Mouse (Mus musculus): ENCODE measurements around the gene Myrip. TPM values are rescaled to one million over a fixed set of nuclear protein-coding genes. Genes with fewer than 3 reads are reported as not detected.
"Not testable (repeated sequence)": the region's sequence is repeated elsewhere in the genome, so short reads cannot be mapped to it uniquely, and the experiment has no call there.

The Myrip gene
- total RNA-seq, 1 experiment from 2014 or later = not detected

- ATAC-seq (replicated peaks in 1 of 2; ENCODE audit: insufficient read depth in 1 of 2, low FRiP score in 2 of 2, low TSS enrichment in 1 of 2, low read depth in 1 of 2, poor library complexity in 2 of 2, severe bottlenecking in 2 of 2) = peak in 1 of 2 experiments; percentile 57; a peak in 2 of 4 replicates
These were observed 59.3 kb downstream of the Myrip start for GRCm38 (mm10) chr9:120360397-120361177.

GRCm38 (mm10) chr9:120361656-120362055 lies 60.3 kb downstream of the Myrip start:
- no peak for ATAC-seq (replicated peaks in 1 of 2; ENCODE audit: insufficient read depth in 1 of 2, low FRiP score in 2 of 2, low TSS enrichment in 1 of 2, low read depth in 1 of 2, poor library complexity in 2 of 2, severe bottlenecking in 2 of 2)

GRCm38 (mm10) chr9:120362684-120363083 lies 61.4 kb downstream of the Myrip start:
- no peak for ATAC-seq (replicated peaks in 1 of 2; ENCODE audit: insufficient read depth in 1 of 2, low FRiP score in 2 of 2, low TSS enrichment in 1 of 2, low read depth in 1 of 2, poor library complexity in 2 of 2, severe bottlenecking in 2 of 2)

DNA sequence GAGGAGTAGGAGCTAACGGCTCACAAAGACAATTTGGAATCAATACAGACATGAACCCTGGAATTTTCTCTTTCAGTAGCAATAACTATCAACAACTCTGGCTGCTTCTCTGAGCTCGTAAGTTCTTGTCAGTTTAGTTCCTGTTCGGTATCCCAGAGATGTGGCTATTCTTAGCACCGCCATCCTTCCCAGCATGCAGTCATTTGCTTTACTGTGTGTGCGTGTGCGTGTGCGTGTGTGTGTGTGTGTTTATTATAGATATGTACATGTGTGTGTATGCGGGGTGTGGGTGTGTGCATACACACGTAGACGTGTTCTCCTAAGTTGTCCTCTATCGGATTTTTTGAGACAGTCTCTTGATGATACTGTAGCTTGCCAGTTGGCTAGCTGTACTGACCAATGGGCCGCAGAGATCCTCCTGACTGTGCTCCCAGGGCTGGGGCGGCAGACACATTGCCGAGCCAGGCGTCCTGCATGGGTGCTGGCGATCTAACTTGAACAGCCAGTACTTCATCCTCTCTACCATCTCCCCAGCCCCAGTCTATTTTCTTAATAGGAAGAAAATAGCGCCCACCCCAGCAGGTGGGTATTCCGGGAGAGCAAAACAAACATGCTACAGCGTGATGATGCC lies 63.5 kb downstream of the Myrip start:
- no peak for ATAC-seq (replicated peaks in 1 of 2; ENCODE audit: insufficient read depth in 1 of 2, low FRiP score in 2 of 2, low TSS enrichment in 1 of 2, low read depth in 1 of 2, poor library complexity in 2 of 2, severe bottlenecking in 2 of 2)

GRCm38 (mm10) chr9:120367526-120367925 lies 66.2 kb downstream of the Myrip start:
- no peak for ATAC-seq (replicated peaks in 1 of 2; ENCODE audit: insufficient read depth in 1 of 2, low FRiP score in 2 of 2, low TSS enrichment in 1 of 2, low read depth in 1 of 2, poor library complexity in 2 of 2, severe bottlenecking in 2 of 2)

DNA sequence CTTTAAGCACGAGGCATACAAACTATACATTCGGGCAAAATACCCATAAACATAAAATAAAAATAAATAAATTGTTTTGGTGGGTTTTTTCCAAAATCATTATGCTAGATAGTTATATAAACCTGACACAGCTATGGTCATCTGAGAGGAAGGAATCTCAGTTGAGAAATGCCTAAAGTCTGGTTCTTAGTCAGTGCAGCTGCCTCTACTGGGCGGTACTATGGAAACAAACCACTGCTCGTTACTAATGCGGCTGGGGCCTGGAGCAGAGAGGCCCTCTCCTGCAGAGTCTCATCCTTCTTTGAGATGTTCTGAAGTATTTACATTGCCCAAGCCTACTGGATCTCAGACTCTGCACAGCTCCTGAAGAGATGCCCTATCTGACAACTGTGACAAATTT lies 70.3 kb downstream of the Myrip start:
- no peak for ATAC-seq (replicated peaks in 1 of 2; ENCODE audit: insufficient read depth in 1 of 2, low FRiP score in 2 of 2, low TSS enrichment in 1 of 2, low read depth in 1 of 2, poor library complexity in 2 of 2, severe bottlenecking in 2 of 2)

GRCm38 (mm10) chr9:120372347-120372746 lies 71.0 kb downstream of the Myrip start:
- ATAC-seq (replicated peaks in 1 of 2; ENCODE audit: insufficient read depth in 1 of 2, low FRiP score in 2 of 2, low TSS enrichment in 1 of 2, low read depth in 1 of 2, poor library complexity in 2 of 2, severe bottlenecking in 2 of 2) = no peak

DNA sequence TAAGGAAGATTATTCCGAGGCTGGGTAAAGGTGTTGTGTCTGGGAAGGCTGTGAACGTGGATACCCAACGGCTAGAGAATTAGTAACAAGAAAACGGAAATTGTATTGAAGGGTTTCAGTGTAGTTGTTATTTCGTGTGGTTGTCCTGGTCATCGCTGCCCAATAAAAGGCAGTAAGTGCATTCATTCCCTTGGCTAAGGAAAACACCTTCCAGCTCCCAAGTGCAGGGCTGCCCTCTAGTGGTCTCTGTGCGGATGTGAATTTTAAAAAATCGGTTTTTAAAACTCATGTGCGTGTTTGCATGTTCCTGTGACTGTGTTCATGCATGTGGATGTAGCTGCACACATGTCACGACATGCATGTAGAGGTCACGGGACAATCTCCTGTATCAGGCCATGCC lies 76.4 kb downstream of the Myrip start:
- peak; percentile 37 to 48; a peak in 1 of 4 replicates for ATAC-seq (replicated peaks in 1 of 2; ENCODE audit: insufficient read depth in 1 of 2, low FRiP score in 2 of 2, low TSS enrichment in 1 of 2, low read depth in 1 of 2, poor library complexity in 2 of 2, severe bottlenecking in 2 of 2)

GRCm38 (mm10) chr9:120395188-120395587 lies 93.9 kb downstream of the Myrip start:
- no peak for ATAC-seq (replicated peaks in 1 of 2; ENCODE audit: insufficient read depth in 1 of 2, low FRiP score in 2 of 2, low TSS enrichment in 1 of 2, low read depth in 1 of 2, poor library complexity in 2 of 2, severe bottlenecking in 2 of 2)

- no peak for ATAC-seq (replicated peaks in 1 of 2; ENCODE audit: insufficient read depth in 1 of 2, low FRiP score in 2 of 2, low TSS enrichment in 1 of 2, low read depth in 1 of 2, poor library complexity in 2 of 2, severe bottlenecking in 2 of 2)
These were observed 95.4 kb downstream of the Myrip start for GRCm38 (mm10) chr9:120396579-120397185.

DNA sequence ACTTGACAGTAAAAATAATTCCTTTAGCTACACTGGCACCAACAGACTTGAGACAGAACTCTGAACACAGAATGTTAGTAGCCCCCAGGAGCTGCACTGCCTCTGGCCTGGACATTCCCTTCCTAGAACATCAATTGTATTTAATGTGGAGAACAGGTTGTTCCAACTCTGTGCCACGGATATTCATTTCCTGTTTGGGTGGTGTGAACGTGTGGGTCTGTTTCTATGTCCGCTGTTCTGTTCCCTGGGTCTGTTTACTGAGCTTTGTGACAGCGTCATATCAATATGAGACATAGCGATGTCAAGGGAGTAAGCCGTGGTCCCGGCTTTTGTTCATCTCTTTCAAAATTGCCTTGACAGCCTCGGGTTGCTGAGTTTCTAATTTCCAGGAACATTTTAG lies 97.0 kb downstream of the Myrip start:
- ATAC-seq (replicated peaks in 1 of 2; ENCODE audit: insufficient read depth in 1 of 2, low FRiP score in 2 of 2, low TSS enrichment in 1 of 2, low read depth in 1 of 2, poor library complexity in 2 of 2, severe bottlenecking in 2 of 2) = no peak

GRCm38 (mm10) chr9:120399537-120399936 lies 98.2 kb downstream of the Myrip start:
- not testable (repeated sequence) for ATAC-seq (replicated peaks in 1 of 2; ENCODE audit: insufficient read depth in 1 of 2, low FRiP score in 2 of 2, low TSS enrichment in 1 of 2, low read depth in 1 of 2, poor library complexity in 2 of 2, severe bottlenecking in 2 of 2)

- no peak for ATAC-seq (replicated peaks in 1 of 2; ENCODE audit: insufficient read depth in 1 of 2, low FRiP score in 2 of 2, low TSS enrichment in 1 of 2, low read depth in 1 of 2, poor library complexity in 2 of 2, severe bottlenecking in 2 of 2)
These were observed 101.1 kb downstream of the Myrip start for GRCm38 (mm10) chr9:120402368-120402767.

DNA sequence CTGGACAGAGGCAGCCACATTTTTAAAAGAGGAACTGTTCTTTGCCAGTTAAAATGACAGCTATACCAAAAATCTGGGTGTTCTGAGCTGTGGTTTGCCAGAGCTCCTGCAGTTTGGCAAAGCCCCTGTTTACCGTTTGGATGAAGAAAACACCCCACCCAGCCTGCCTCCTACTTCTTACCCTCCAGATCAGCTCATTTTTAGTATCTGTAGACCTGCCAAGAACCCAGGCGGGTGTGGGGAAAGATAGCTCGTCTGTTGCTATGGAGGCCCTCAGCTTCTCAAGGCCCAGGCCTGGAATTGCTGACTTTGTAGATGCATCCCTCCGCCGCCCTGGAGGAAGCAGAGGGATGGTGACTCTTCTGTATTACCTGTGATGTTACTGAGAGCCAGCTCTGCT lies 102.3 kb downstream of the Myrip start:
- peak in 1 of 2 experiments; percentile 27; a peak in 1 of 4 replicates for ATAC-seq (replicated peaks in 1 of 2; ENCODE audit: insufficient read depth in 1 of 2, low FRiP score in 2 of 2, low TSS enrichment in 1 of 2, low read depth in 1 of 2, poor library complexity in 2 of 2, severe bottlenecking in 2 of 2)

DNA sequence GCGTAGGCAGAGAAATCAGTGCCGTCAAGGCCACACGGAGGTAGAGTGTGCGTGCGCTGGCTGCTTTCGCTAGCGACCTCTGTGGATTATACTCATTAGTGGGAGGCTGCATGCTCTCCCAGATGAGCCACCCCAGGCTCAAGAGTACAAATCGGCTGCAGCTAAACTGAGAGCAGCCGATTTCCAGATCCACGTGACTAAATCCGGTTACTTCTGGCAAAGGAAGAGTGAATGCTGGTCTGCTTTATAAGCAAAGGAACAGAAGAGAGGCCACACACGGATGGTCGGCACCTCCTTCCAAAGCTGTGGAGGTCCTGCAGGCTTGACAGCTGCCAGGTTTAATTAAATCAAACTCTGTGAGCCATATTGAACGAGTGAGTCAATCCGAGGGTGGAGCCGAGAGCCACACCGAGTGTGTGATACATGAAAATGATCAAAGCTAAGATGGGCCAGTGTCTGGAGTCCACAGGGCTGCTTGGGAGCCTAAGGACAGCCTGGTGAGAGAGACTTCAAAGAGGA lies 108.4 kb downstream of the Myrip start:
- no peak for ATAC-seq (replicated peaks in 1 of 2; ENCODE audit: insufficient read depth in 1 of 2, low FRiP score in 2 of 2, low TSS enrichment in 1 of 2, low read depth in 1 of 2, poor library complexity in 2 of 2, severe bottlenecking in 2 of 2)

GRCm38 (mm10) chr9:120410421-120410820 lies 109.1 kb downstream of the Myrip start:
- no peak; a peak in 1 of 4 replicates for ATAC-seq (replicated peaks in 1 of 2; ENCODE audit: insufficient read depth in 1 of 2, low FRiP score in 2 of 2, low TSS enrichment in 1 of 2, low read depth in 1 of 2, poor library complexity in 2 of 2, severe bottlenecking in 2 of 2)

DNA sequence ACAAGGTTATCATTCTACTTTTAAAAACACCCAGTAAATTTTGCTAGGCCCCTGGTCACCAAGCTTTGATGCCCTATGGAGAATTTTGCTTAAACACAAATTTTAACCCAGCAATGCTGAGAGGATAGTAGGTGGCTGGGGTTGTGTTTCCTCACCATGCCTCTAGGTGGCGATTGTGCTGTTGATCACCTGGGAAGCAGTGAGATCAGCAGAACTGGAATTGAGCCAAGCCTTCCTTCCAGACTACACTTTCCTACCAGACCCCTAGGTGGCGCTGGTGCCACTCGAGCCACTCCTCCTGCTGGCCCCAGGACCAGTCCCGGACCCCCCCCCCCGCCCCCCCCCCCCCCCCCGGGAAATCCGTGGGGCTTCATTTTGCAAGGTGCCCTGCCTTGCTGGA lies 114.2 kb downstream of the Myrip start:
- peak; percentile 90 to 91 for ATAC-seq (replicated peaks in 1 of 2; ENCODE audit: insufficient read depth in 1 of 2, low FRiP score in 2 of 2, low TSS enrichment in 1 of 2, low read depth in 1 of 2, poor library complexity in 2 of 2, severe bottlenecking in 2 of 2)

DNA sequence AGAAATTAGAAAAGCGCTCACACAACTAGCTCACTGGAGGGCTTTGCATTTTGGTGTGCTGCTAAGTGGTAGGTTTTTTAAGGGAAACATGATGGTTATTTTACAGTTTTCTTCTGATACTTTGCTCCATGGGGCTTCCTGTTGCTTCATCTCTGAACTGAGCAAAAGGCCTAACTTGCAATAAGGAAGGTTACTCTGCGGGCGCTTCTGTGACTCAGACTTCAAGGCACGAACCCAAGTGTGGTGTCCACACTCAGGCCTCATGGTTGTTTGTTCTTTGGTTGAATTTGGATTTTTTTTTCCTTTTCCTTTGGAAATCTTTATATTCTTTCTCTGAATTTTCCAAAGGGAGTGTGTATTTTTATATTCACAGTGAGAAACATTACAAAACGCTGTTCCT lies 114.8 kb downstream of the Myrip start:
- peak in 1 of 2 experiments; percentile 44; a peak in 1 of 4 replicates for ATAC-seq (replicated peaks in 1 of 2; ENCODE audit: insufficient read depth in 1 of 2, low FRiP score in 2 of 2, low TSS enrichment in 1 of 2, low read depth in 1 of 2, poor library complexity in 2 of 2, severe bottlenecking in 2 of 2)

All from hematopoietic stem cell, adult 5-6 weeks (primary cell).